Mouse (Mus musculus) ES-CJ7 (cell line): ENCODE data around the gene Myl10.
A peak's percentile ranks its signal among the peaks of the same experiment; 100 is the strongest.
"Not testable (repeated sequence)": the region's sequence is repeated elsewhere in the genome, so short reads cannot be mapped to it uniquely, and the experiment has no call there.

Experiments used
- DNase-seq: peaks from one replicate; pipeline ENCODE4 v3.0.0; 2011; ENCODE audit warnings: low read depth, low spot score

Myl10 gene

DNA sequence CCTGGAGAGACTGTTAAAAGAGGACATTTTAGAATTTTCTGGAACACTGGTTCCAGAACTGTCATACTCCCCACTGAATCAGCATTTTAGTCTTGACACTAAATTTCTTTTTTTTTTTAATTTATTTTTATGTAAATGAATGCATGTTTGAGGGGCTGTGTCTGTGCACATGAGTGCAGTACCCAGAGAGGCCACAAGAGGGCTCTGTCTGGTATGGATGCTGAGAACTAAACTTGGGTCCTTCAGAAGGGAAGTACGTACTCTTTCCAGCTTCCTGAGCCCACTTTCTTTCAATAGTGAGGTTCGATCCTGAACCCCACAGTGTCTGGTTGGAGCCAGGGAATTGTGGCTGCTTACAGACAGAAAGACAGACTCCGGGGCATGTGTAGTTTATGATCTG, 12.6 kb downstream of the Myl10 start:
- DNase-seq: peak; percentile 46

DNA sequence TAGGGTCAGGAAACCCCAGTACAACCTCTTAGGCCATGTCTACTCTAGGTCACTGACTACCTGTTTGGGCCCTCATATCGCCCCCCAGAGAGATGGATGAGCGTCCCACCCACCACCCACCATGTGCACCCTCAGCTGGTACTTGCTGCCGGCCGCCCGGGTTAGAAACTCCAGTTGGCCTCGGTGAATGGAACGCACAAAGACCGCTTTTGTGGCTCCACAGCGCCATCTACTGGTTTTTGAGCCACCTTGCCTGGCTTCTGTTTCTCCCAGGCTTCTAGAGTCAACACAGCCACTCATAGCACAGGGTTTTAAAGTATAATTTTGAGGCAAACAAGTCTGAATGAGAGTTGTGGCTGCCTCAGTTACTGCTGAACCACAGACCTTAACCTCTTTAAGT, 13.9 kb downstream of the Myl10 start:
- DNase-seq: peak; percentile 78

DNA sequence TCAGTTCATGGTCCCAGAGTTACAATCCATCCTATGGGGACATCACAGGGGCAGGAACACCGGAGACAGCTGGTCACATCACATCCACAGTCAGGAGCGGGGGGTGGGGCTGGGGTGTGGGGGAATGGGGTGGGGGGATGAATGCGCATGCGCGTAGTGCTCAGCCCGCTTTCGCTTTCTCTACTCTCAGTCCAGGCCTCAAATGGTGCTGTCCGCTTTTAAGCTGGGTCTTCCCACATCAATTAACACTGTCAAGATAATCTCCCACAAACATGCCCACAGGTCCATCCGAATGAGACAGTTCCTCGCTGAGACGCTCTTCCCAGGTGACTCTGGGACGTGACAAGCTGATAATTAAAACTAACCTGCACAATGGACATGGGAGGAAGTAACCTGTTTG, 15.2 kb downstream of the Myl10 start:
- DNase-seq: no peak

DNA sequence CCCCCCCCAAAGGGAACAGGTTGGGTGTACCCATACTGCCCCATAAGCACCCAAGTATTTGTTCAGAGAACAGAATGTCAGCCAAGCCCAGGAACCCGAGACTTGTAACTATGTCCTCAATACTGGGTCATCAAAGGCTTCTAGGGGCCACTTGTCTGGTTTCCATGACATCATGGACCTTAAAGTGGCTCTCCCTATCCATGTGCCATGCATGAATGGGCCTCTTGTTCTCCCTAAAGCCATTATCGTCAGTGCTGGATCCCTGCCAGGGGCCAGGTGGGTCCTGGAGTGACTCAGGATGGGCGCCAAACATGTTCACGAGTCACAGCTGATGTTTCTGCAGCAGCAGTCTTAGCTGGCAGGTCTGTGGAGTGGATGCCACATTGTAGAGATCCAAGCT, 17.8 kb downstream of the Myl10 start:
- no peak for DNase-seq

DNA sequence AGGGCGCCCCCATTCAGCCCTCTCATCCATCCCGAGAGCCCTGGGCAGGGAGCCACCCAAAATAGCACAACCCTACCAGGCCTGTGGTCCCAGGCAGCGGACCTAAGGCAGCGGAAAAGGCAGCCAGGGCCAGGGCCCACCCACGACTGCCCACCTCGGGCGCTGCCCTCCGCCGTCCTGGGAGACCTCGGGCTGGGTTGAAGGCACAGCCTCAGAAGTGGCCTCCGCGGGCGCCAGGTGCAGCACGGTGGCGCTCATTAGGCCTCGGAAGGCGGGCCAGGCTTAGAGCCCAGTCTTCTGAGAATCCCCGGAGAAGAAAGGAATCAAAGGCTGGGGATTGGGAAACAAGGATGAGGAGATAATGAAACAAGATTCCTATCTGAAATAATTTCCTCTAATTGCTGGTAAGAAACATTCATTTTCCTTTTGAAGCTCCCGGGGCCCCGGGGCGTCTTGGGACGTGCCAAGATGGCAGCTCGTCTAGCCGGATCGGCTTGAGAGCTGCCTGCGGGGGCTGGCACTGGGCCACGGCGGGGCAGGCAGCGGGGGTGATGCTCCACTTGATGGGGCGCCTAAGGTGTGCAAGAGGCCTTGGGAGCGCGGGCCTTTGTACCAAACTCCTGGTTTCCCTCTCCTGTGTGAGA, 21.4 kb downstream of the Myl10 start:
- no peak for DNase-seq

DNA sequence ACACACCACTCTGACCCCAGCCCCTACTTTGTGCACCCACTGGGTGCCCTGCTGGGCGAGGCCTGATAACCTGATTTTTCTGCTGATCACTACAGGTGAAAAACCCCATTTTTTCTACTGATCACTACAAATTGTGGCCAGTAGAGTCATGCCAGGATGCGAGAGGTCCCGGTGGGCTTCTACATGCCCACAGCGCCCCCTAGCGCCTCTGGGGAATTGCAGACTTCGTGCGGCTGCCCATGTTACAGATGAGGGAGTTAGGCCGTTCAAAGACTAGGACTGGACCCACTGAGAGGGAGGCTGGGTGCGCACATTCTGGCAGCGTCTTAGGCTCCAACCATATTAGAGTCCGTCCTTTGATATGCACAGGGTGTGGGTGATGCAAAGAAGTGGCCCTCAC, 21.9 kb downstream of the Myl10 start:
- DNase-seq: peak; percentile 90

DNA sequence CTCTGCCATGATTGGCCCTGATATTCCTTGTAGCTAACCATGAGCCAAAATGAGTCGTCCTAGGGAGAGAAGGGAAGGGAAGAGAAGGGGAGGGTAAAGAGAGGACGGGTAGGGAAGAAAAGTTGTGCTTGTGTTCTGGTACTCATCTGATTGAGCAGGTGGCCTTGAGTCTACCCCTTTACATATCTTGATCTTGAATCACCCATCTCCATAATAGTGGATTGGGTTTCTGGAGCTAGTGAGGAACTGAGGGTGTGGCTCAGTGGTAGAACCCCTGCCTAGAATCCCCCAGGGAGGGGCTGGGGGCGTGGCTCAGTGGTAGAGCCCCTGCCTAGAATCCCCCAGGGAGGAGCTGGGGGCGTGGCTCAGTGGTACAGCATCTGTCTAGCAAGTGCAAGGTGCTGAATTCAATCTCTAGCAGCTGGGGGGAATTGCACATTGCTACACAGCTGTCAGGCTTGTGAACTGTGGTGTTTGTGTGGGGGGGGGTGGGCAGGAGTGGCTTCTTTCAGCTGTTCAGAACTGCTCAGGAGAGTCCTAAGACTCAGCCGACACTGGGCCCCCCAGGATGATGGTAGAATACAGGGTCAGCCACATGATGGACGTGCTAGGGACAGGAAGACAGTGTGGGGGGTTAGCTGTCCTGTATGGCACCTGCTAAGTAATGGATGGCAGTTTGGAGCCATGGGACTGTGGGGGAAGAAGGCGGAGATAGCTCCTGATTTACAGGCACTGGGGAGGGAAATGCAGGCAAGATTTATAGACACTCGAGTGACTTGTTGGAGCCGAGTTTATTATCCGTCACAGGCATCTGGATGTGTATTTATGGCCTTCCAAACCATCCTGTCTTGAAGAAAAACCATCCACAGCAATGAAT, 24.0 kb downstream of the Myl10 start:
- DNase-seq: peak; percentile 63

DNA sequence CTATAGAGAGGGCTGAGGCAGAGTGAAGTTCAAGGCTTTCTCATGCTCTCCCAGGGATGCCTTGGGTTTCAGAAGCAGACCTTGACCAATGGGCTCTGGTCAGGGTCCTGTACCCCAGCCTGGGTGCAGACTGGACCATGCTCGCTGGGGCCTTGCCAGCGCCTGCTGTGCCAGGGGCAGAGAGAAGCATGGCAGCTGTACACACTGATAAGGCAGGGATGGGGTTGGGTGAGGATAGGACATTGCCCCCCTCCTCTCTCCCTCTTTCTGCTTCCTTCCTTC, 24.6 kb downstream of the Myl10 start:
- DNase-seq: no peak

DNA sequence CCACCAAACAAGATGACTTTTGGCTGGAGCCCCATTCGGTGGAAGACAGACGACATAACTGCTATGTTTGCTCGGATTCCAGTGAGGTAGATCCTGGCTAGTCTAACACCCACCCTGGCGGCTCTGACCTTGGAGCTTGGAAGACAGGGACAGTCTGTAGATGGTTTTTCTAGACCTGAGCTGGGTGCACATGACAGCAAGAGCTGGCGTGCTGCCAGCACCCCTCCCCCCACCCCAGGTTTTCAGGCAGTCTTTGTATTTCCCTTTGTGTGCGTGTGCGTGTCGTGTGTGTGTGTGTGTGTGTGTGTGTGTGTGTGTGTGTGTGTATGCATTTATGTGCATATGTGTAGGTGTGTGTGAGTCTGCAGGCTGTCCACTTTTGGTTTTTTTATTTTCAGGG, 25.7 kb downstream of the Myl10 start:
- no peak for DNase-seq

DNA sequence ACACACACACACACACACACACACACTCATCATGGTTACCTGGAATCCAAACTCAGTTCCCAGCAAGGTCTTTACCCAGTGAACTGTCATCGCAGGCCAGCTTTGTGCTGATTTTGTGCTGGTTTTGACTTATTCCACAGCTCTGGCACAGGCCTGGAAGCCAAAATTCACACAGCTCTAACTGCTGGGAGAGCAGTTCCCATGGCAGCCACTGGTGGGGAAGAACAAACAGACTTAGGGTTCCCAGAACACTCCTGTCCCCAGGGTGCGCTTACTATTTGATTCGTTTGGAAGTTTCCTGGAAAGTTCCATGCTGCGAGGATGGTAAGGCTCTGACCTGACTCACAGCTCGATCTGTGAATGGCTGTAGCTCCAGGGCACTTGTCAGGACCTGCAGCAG, 28.6 kb downstream of the Myl10 start:
- DNase-seq: no peak

DNA sequence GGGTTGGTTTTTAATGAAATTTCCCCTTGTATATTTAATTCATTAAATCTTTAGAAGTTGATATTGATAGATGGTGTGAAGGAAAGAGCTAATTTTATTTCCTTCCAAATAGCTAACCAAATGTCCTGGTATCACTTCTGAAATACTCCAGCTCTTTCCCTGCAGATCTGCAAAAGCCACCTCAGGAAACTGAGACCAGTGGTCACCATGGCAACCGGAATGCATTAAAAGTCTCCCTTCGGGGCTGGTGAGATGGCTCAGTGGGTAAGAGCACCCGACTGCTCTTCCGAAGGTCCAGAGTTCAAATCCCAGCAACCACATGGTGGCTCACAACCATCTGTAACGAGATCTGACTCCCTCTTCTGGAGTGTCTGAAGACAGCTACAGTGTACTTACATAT, 33.3 kb downstream of the Myl10 start:
- DNase-seq: not testable (repeated sequence)

DNA sequence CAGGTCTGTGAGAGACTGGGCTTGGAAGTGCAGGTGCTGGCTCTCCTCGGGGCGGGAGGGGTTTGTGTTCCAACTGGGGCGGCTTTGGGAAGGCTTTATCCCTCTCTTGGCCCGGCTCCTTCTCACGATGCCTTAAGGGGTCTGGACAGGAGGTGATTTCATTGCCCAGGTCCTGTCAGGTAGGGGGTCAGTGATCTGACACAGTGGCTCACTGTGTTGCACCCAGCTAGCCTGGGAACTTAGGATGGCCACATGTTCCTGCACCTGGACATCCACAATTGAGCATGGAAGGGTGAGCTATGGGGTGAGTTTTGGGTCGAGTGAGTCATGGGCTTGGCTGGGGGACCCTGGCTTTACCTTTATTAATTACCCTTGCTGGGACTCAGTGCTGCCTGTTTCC, 46.0 kb downstream of the Myl10 start:
- no peak for DNase-seq

DNA sequence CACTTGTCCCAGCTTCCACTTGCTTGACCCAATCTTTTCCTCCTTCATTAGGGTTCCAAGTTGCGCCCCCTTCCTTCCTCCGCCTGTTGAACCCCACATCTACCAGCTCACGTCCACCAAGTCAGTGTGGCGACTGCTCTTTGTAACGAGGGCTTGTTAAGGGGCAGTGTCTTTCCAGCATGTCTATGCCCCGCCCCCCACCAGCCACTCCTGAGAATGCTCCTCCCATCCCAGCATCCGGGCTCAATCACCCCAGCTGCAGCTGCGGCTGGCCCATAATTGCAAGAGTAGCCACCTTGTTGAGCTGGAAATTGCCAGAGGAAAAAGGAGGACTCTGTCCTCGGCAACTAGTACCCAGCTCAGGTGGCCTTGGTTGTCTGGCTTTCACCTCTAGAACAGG, 53.6 kb downstream of the Myl10 start:
- no peak for DNase-seq
